Mouse (Mus musculus) midbrain, embryonic 16.5 days (tissue): ENCODE results near the gene Marcksl1. TPM values are rescaled to one million over a fixed set of nuclear protein-coding genes. Genes with fewer than 3 reads are reported as not detected.

Experiments
- ATAC-seq: fragments of 200-750 bp; cut with Nextera tagmentation; 2 replicates; pipeline ENCODE4 v1.8.0; 2017; ENCODE audit warnings: moderate TSS enrichment
- H3K27ac ChIP-seq: fragments of 300-500 bp; sonication (generic); 2 replicates; pipeline ENCODE4 v1.5.1; 2014; ENCODE audit warnings: mild to moderate bottlenecking, low read length, mixed read lengths
- H3K27me3 ChIP-seq: fragments of 300-500 bp; sonication (generic); 2 replicates; pipeline ENCODE4 v1.6.1; 2014; ENCODE audit warnings: low read depth, low read length, mixed read lengths; ENCODE audit not compliant: control insufficient read depth, insufficient read depth
- H3K36me3 ChIP-seq: fragments of 300-500 bp; sonication (generic); 2 replicates; pipeline ENCODE4 v1.6.1; 2014; ENCODE audit warnings: mild to moderate bottlenecking, low read length, moderate library complexity, mixed read lengths; ENCODE audit not compliant: control insufficient read depth, insufficient read depth
- H3K4me1 ChIP-seq: fragments of 300-500 bp; sonication (generic); 2 replicates; pipeline ENCODE4 v1.6.1; 2014; ENCODE audit warnings: mild to moderate bottlenecking, low read length, mixed read lengths; ENCODE audit not compliant: control insufficient read depth, insufficient read depth
- H3K4me2 ChIP-seq: fragments of 300-500 bp; sonication (generic); 2 replicates; pipeline ENCODE4 v1.6.1; 2014; ENCODE audit warnings: mild to moderate bottlenecking, low read length, mixed read lengths
- H3K4me3 ChIP-seq: fragments of 300-500 bp; sonication (generic); 2 replicates; pipeline ENCODE4 v1.5.1; 2014; ENCODE audit warnings: low read depth, mild to moderate bottlenecking, low read length, moderate library complexity, mixed read lengths
- H3K9ac ChIP-seq: fragments of 300-500 bp; sonication (generic); 2 replicates; pipeline ENCODE4 v1.6.1; 2014; ENCODE audit warnings: low read depth, low read length, mixed read lengths
- H3K9me3 ChIP-seq: fragments of 300-500 bp; sonication (generic); replicated peaks from 2 replicates; pipeline ENCODE4 v1.6.1; 2014; ENCODE audit warnings: mild to moderate bottlenecking, low read length, mixed read lengths; ENCODE audit not compliant: control insufficient read depth, poor library complexity, severe bottlenecking
- WGBS: fragments of 180-500 bp; shearing (Covaris S2); extraction: QIAGEN DNeasy Blood & Tissue Kit; methylation state at CpG from one replicate; pipeline ENCODE4 v1.1.7; 2014; 5-methylcytosine and 5-hydroxymethylcytosine counted together
- polyA plus RNA-seq: library from polyadenylated mRNA; unstranded; fragments of >200 nt; fragmentation: Nextera tagmentation; extraction: Ambion mirVana; gene quantifications from 2 replicates; pipeline ENCODE4 v1.2.1, GENCODE M21; 2015

Gene Marcksl1
- 1,543 and 1,683 TPM in 2 replicates for polyA plus RNA-seq

DNA sequence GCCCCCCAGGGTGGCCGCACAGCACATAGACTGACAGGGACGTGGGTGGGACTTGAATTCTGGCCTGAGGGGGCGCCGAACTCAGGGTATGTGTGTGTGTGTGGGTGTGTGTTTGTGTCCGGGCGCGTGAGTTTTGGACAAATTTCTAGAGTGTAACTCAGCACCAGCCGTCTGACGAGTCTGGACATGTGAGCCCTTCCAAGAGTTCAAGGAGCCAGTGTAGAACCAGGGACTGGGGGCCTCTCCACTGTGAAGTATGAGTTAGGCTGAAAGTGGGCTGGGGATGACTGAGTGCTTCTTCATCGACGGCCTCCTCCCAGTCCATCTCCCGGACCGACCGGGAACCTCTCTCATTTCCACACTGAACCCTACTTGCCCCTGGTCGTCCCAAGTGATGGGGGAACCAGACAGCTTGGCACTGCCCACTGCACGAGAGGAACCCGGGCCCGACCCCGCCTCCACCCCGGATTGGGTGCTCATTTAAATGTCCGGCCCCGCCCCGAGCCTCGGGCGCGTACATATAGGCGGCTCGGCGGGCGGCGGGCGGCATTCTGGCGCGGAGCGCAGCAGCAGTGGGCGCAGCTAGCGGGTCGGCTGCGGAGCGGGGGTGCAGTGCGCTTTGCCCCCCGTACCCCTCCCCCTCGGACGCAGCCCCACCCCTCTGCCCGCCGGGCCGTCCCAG is at the start of gene Marcksl1:
Gene Marcksl1, plus strand, starts transcription at position 496 of the 682 bp plus-strand sequence.
- Histone ChIP-seq H3K4me3 (peak within 1 kb of the TSS; percentile 100), H3K4me1 (peaks cover 14% of the 10 kb centered on the region), H3K9ac (peak within 1 kb of the TSS; percentile 100), H3K27ac (peak within 1 kb of the TSS; percentile 99), H3K27me3 (no peaks in the 10 kb centered on the region), H3K9me3 (no peaks in the 10 kb centered on the region), H3K36me3 (peaks cover 12% of the 10 kb centered on the region), H3K4me2 (peak within 1 kb of the TSS; percentile 87)
- 5% methylated on average over 45 of the region's 47 CpGs for WGBS
- peak; percentile 82 for ATAC-seq

GRCm38 (mm10) chr4:129464286-129464815 is 49.0 kb upstream of the Marcksl1 start:
- H3K4me2 ChIP-seq: no peak overlapping the region
- peaks cover 38% of the 10 kb centered on the region for H3K36me3 ChIP-seq
- no peaks in the 10 kb centered on the region for H3K27me3 ChIP-seq
- no peak overlapping the region for H3K9ac ChIP-seq
- WGBS: 89% methylated on average over 4 of the region's 4 CpGs
- H3K4me3 ChIP-seq: no peak overlapping the region
- peaks cover 8% of the 10 kb centered on the region for H3K4me1 ChIP-seq
- no peak overlapping the region for H3K27ac ChIP-seq
- H3K9me3 ChIP-seq: no peaks in the 10 kb centered on the region
- no peak for ATAC-seq

GRCm38 (mm10) chr4:129476047-129476446 is 37.3 kb upstream of the Marcksl1 start:
- WGBS: 88% methylated on average over 11 of the region's 11 CpGs
- no peak overlapping the region for H3K9ac ChIP-seq
- H3K4me1 ChIP-seq: no peaks in the 10 kb centered on the region
- no peak for ATAC-seq
- no peaks in the 10 kb centered on the region for H3K27me3 ChIP-seq
- no peak overlapping the region for H3K4me2 ChIP-seq
- no peaks in the 10 kb centered on the region for H3K9me3 ChIP-seq
- H3K27ac ChIP-seq: no peak overlapping the region
- no peak overlapping the region for H3K4me3 ChIP-seq
- H3K36me3 ChIP-seq: peaks cover 38% of the 10 kb centered on the region

- no peak overlapping the region for H3K9ac ChIP-seq
- no peaks in the 10 kb centered on the region for H3K4me1 ChIP-seq
- H3K4me3 ChIP-seq: no peak overlapping the region
- H3K4me2 ChIP-seq: no peak overlapping the region
- no peaks in the 10 kb centered on the region for H3K27me3 ChIP-seq
- no peaks in the 10 kb centered on the region for H3K9me3 ChIP-seq
- peaks cover 28% of the 10 kb centered on the region for H3K36me3 ChIP-seq
- WGBS: 94% methylated on average over 3 of the region's 3 CpGs
- H3K27ac ChIP-seq: no peak overlapping the region
- ATAC-seq: no peak
Observed at GRCm38 (mm10) chr4:129479863-129480262, 33.5 kb upstream of the Marcksl1 start.

GRCm38 (mm10) chr4:129481090-129481489 is 32.3 kb upstream of the Marcksl1 start:
- 94% methylated on average over 1 of the region's 1 CpGs for WGBS
- no peaks in the 10 kb centered on the region for H3K4me1 ChIP-seq
- H3K27ac ChIP-seq: no peak overlapping the region
- no peak overlapping the region for H3K4me2 ChIP-seq
- H3K36me3 ChIP-seq: peaks cover 29% of the 10 kb centered on the region
- H3K9me3 ChIP-seq: no peaks in the 10 kb centered on the region
- no peak for ATAC-seq
- H3K27me3 ChIP-seq: no peaks in the 10 kb centered on the region
- H3K9ac ChIP-seq: no peak overlapping the region
- no peak overlapping the region for H3K4me3 ChIP-seq

DNA sequence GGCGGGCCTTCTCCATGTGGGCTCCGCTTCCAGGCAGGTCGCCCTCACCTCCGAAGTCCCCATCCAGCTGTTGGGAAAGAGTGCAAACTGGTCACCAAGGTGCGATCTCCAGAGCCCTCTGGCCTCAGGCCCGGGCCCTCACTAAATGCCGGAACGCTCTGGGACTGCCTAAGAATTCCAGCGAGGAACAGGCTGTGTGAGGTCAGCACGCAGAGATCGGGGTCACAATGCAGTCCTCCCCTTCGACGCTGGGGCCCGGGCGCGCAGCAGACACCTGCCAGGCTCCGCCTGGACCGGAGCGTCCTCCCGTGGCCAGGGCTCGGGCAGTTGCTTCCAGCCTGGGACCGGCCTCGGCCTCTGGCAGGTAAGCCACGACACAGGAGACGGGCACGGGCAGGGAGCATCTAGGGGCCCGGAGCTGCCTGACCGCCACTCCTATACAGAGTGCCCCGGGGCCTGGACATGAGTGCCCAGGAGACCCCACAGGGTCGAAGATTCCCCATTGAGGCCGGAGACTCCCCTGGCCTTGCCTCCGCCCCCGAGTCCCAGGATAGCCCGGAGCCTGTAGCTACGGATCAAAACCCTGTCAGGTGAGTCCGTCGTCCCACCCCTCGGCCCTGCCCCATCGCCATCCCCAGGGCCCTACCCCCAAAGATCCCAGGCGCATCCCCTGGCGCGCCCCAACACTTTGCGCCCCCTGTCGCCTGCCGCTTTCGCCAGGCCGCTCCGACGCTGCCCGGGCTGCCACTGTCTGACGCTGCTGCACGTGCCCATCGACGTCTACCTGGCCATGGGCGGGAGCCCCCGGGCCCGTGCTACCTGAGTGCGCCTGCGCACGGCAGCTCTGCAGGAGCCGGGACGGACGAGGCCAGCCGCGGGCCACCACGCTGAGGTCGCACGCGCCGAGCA is 22.2 kb upstream of the Marcksl1 start, which contains the start of the genes Tssk3 and Fam229a:
Gene Tssk3, minus strand, starts transcription at position 51 of the 909 bp plus-strand sequence.
Gene Fam229a, plus strand, starts transcription at position 219 of the 909 bp plus-strand sequence.
- WGBS: 3% methylated on average over 69 of the region's 70 CpGs
- H3K4me1 ChIP-seq: peaks cover 10% of the 10 kb centered on the region
- peak within 1 kb of the TSS; percentile 55 for H3K9ac ChIP-seq
- peaks cover 24% of the 10 kb centered on the region for H3K36me3 ChIP-seq
- ATAC-seq: peak; percentile 23; the same call in 1 of the 2 replicates
- peak within 1 kb of the TSS; percentile 37 for H3K4me3 ChIP-seq
- H3K27me3 ChIP-seq: peaks cover 9% of the 10 kb centered on the region
- peak within 1 kb of the TSS; percentile 64 for H3K4me2 ChIP-seq
- H3K9me3 ChIP-seq: no peaks in the 10 kb centered on the region
- H3K27ac ChIP-seq: no peak within 1 kb of the TSS

DNA sequence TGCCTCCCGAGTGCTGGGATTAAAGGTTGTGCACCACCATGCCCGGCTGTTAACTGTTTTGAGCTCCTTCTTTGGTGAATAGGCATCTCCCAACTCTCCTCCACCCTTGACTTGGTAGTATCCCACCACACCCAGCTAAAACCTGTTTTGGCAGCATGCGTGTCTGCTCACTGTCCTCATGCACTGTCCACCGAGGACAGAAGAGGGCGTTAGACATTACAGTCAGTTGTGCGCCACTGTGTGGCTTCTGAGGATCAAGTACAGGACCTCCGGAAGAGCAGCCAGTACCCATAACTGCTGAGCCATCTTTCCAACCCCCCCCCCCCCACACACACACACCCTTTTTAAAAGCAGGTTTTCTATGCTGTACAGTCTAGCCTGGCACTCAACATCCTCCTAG is 18.7 kb upstream of the Marcksl1 start:
- H3K36me3 ChIP-seq: no peaks in the 10 kb centered on the region
- H3K27me3 ChIP-seq: peaks cover 9% of the 10 kb centered on the region
- WGBS: 73% methylated on average over 6 of the region's 7 CpGs
- no peak overlapping the region for H3K4me2 ChIP-seq
- ATAC-seq: no peak
- no peak overlapping the region for H3K4me3 ChIP-seq
- H3K9me3 ChIP-seq: no peaks in the 10 kb centered on the region
- no peak overlapping the region for H3K27ac ChIP-seq
- peaks cover 20% of the 10 kb centered on the region for H3K4me1 ChIP-seq
- H3K9ac ChIP-seq: no peak overlapping the region

DNA sequence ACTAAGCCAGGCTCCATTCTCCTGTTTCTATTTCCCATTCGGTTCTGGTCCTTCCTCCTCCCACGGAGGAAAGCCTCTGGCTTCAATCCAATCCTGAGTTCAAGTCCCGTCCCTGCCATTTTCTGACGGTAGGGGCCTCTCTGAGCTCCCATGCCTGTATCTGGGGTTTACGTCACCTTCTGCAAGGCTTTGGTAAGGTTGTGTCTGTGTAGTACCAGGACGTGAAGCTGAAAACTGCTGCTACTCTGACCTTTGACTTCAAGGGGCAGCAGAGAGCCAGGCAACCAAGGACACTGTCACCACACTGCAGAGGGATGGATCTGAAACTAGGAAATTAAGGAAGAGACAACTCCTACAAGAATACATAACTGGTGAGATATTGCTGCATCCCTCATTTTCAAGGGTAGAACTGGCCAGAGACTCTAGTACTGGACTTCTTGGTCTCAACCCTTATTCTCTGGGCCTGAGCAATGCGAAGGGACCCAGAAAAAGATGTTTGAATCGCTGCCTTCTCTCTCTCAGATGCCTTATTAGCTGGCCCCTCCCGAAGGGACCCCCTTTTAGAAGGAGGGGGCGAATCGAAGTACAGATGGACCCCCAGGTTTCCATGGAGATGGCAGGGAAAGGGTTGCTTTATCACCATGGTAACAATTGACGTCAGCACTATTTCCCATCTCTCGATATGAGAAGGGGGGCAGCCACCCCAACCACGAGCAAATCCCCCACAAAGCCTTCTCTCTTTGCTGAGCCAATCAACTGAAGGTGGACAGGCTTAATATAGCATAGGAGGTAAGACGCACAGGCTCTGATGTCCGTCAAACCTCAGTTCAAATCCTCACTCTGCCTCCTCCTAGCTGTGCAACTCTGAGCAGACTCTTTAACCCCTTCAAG is 17.5 kb upstream of the Marcksl1 start:
- peaks cover 20% of the 10 kb centered on the region for H3K4me1 ChIP-seq
- H3K27ac ChIP-seq: peak overlapping the region; percentile 84
- H3K9ac ChIP-seq: peak overlapping the region; percentile 59
- 12% methylated on average over 16 of the region's 16 CpGs for WGBS
- no peaks in the 10 kb centered on the region for H3K36me3 ChIP-seq
- no peaks in the 10 kb centered on the region for H3K9me3 ChIP-seq
- H3K4me3 ChIP-seq: peak overlapping the region; percentile 19
- ATAC-seq: peak; percentile 66
- peaks cover 9% of the 10 kb centered on the region for H3K27me3 ChIP-seq
- peak overlapping the region; percentile 51 for H3K4me2 ChIP-seq
